Mouse (Mus musculus) stomach, embryonic 15.5 days (tissue): ENCODE results near the gene Acss2. TPM values are rescaled to one million over a fixed set of nuclear protein-coding genes. Genes with fewer than 3 reads are reported as not detected.
"Not testable (repeated sequence)": the region's sequence is repeated elsewhere in the genome, so short reads cannot be mapped to it uniquely, and the experiment has no call there.

Experiments used
- ATAC-seq: fragments of 200-750 bp; cut with Nextera tagmentation; 2 replicates; pipeline ENCODE4 v1.8.0; 2017; ENCODE audit warnings: low read depth, moderate number of reproducible peaks, moderate TSS enrichment; ENCODE audit not compliant: insufficient read depth, low FRiP score
- H3K27ac ChIP-seq: fragments of 300-500 bp; sonication (generic); 2 replicates; pipeline ENCODE4 v1.5.1; 2015; ENCODE audit warnings: mild to moderate bottlenecking, inconsistent platforms
- H3K27me3 ChIP-seq: fragments of 300-500 bp; sonication (generic); replicated peaks from 2 replicates; pipeline ENCODE4 v1.6.1; 2015; ENCODE audit warnings: inconsistent platforms
- H3K36me3 ChIP-seq: fragments of 300-500 bp; sonication (generic); 2 replicates; pipeline ENCODE4 v1.6.1; 2015; ENCODE audit warnings: inconsistent platforms
- H3K4me1 ChIP-seq: fragments of 300-500 bp; sonication (generic); 2 replicates; pipeline ENCODE4 v1.6.1; 2015; ENCODE audit warnings: inconsistent platforms
- H3K4me2 ChIP-seq: fragments of 300-500 bp; sonication (generic); 2 replicates; pipeline ENCODE4 v1.6.1; 2015; ENCODE audit warnings: mild to moderate bottlenecking, inconsistent platforms
- H3K4me3 ChIP-seq: fragments of 300-500 bp; sonication (generic); replicated peaks from 2 replicates; pipeline ENCODE4 v1.5.1; 2015; ENCODE audit warnings: inconsistent platforms
- H3K9ac ChIP-seq: fragments of 300-500 bp; sonication (generic); 2 replicates; pipeline ENCODE4 v1.6.1; 2015; ENCODE audit warnings: inconsistent platforms
- H3K9me3 ChIP-seq: fragments of 300-500 bp; sonication (generic); 2 replicates; pipeline ENCODE4 v1.6.1; 2016; ENCODE audit warnings: inconsistent platforms
- WGBS: fragments of 180-500 bp; shearing (Covaris S2); methylation state at CpG from one replicate; pipeline ENCODE4 v1.1.7; 2015; 5-methylcytosine and 5-hydroxymethylcytosine counted together
- polyA plus RNA-seq: library from polyadenylated mRNA; unstranded; fragments of >200 nt; fragmentation: Nextera tagmentation; extraction: Ambion mirVana; gene quantifications from 2 replicates; pipeline ENCODE4 v1.2.1, GENCODE M21; 2015

The Acss2 gene
- polyA plus RNA-seq, 1 experiment from 2014 or later = 14.0 TPM

GRCm38 (mm10) chr2:155603707-155604106, 86.0 kb downstream of the Acss2 start:
- H3K9ac ChIP-seq = no peak overlapping the region
- H3K27ac ChIP-seq = no peak overlapping the region
- H3K4me2 ChIP-seq = no peak overlapping the region
- ATAC-seq = peak; percentile 31; the same call in 1 of the 2 replicates
- WGBS = 60% methylated on average over 3 of the region's 3 CpGs
- H3K4me1 ChIP-seq = no peaks in the 10 kb centered on the region
- H3K9me3 ChIP-seq = no peaks in the 10 kb centered on the region
- H3K27me3 ChIP-seq = no peaks in the 10 kb centered on the region
- H3K36me3 ChIP-seq = no peaks in the 10 kb centered on the region
- H3K4me3 ChIP-seq = no peak overlapping the region

GRCm38 (mm10) chr2:155604560-155605235, 87.0 kb downstream of the Acss2 start:
- Histone ChIP-seq H3K27ac (no peak overlapping the region), H3K4me2 (peak overlapping the region; percentile 10; the same call in 1 of the 2 replicates), H3K9ac (no peak overlapping the region), H3K27me3 (no peaks in the 10 kb centered on the region), H3K4me1 (no peaks in the 10 kb centered on the region), H3K9me3 (no peaks in the 10 kb centered on the region), H3K4me3 (no peak overlapping the region), H3K36me3 (no peaks in the 10 kb centered on the region)
- peak; percentile 91 for ATAC-seq
- 31% methylated on average over 10 of the region's 10 CpGs for WGBS

GRCm38 (mm10) chr2:155605236-155605589, 87.5 kb downstream of the Acss2 start:
- H3K4me3 ChIP-seq, H3K36me3 ChIP-seq, H3K27ac ChIP-seq, H3K4me1 ChIP-seq, H3K9ac ChIP-seq, H3K27me3 ChIP-seq, H3K9me3 ChIP-seq: not testable (repeated sequence)
- peak overlapping the region; percentile 10; the same call in 1 of the 2 replicates for H3K4me2 ChIP-seq
- 67% methylated on average over 4 of the region's 4 CpGs for WGBS
- ATAC-seq = peak; percentile 44; the same call in 1 of the 2 replicates

- Histone ChIP-seq H3K4me3 (no peak overlapping the region), H3K36me3 (no peaks in the 10 kb centered on the region), H3K27ac (no peak overlapping the region), H3K4me1 (no peaks in the 10 kb centered on the region), H3K9me3 (no peaks in the 10 kb centered on the region), H3K27me3 (no peaks in the 10 kb centered on the region), H3K4me2 (no peak overlapping the region), H3K9ac (no peak overlapping the region)
- 70% methylated on average over 4 of the region's 4 CpGs for WGBS
- ATAC-seq = no peak
These were observed 88.6 kb downstream of the Acss2 start for GRCm38 (mm10) chr2:155606360-155606759.

GRCm38 (mm10) chr2:155610978-155611377, 93.2 kb downstream of the Acss2 start, which contains the start of gene Myh7b:
Gene Myh7b, plus strand, starts transcription at chr2:155611212.
- H3K4me1 ChIP-seq = 0 out of 2 replicates have a peak, but pooled peaks cover 6% of the 10 kb centered on the region
- H3K36me3 ChIP-seq = no peaks in the 10 kb centered on the region
- no peak within 1 kb of the TSS for H3K4me2 ChIP-seq
- no peak within 1 kb of the TSS for H3K27ac ChIP-seq
- ATAC-seq = no peak
- H3K4me3 ChIP-seq = no peak within 1 kb of the TSS
- H3K9ac ChIP-seq = no peak within 1 kb of the TSS
- 43% methylated on average over 4 of the region's 4 CpGs for WGBS
- H3K27me3 ChIP-seq = 0 out of 2 replicates have a peak, but pooled peaks cover 3% of the 10 kb centered on the region
- H3K9me3 ChIP-seq = no peaks in the 10 kb centered on the region

GRCm38 (mm10) chr2:155611834-155612550, 94.2 kb downstream of the Acss2 start:
- Histone ChIP-seq H3K4me2 (no peak overlapping the region), H3K9me3 (no peaks in the 10 kb centered on the region), H3K9ac (no peak overlapping the region), H3K4me3 (no peak overlapping the region), H3K4me1 (0 out of 2 replicates have a peak, but pooled peaks cover 6% of the 10 kb centered on the region), H3K36me3 (no peaks in the 10 kb centered on the region), H3K27me3 (0 out of 2 replicates have a peak, but pooled peaks cover 3% of the 10 kb centered on the region), H3K27ac (no peak overlapping the region)
- 81% methylated on average over 9 of the region's 9 CpGs for WGBS
- no peak for ATAC-seq

- Histone ChIP-seq H3K36me3 (no peaks in the 10 kb centered on the region), H3K4me2 (peak overlapping the region; percentile 57), H3K27me3 (0 out of 2 replicates have a peak, but pooled peaks cover 3% of the 10 kb centered on the region), H3K4me1 (0 out of 2 replicates have a peak, but pooled peaks cover 6% of the 10 kb centered on the region), H3K9ac (no peak overlapping the region), H3K4me3 (peak overlapping the region; percentile 36), H3K27ac (no peak overlapping the region), H3K9me3 (no peaks in the 10 kb centered on the region)
- 5% methylated on average over 20 of the region's 20 CpGs for WGBS
- peak; percentile 93 for ATAC-seq
These were observed 95.6 kb downstream of the Acss2 start for GRCm38 (mm10) chr2:155613326-155613755.

- peak; percentile 59; the same call in 1 of the 2 replicates for ATAC-seq
These were observed 96.2 kb downstream of the Acss2 start for GRCm38 (mm10) chr2:155613953-155614352.

GRCm38 (mm10) chr2:155616971-155617370, 99.2 kb downstream of the Acss2 start:
- no peaks in the 10 kb centered on the region for H3K36me3 ChIP-seq
- 0 out of 2 replicates have a peak, but pooled peaks cover 6% of the 10 kb centered on the region for H3K4me1 ChIP-seq
- no peaks in the 10 kb centered on the region for H3K9me3 ChIP-seq
- no peak for ATAC-seq
- H3K9ac ChIP-seq = no peak overlapping the region
- WGBS = 48% methylated on average over 6 of the region's 6 CpGs
- 0 out of 2 replicates have a peak, but pooled peaks cover 6% of the 10 kb centered on the region for H3K27me3 ChIP-seq
- no peak overlapping the region for H3K4me3 ChIP-seq
- no peak overlapping the region for H3K4me2 ChIP-seq
- no peak overlapping the region for H3K27ac ChIP-seq

More at GRCm38 (mm10) chr2:155613953-155614352, 96.2 kb downstream of the Acss2 start:
- H3K4me2 ChIP-seq = peak overlapping the region; percentile 57
- H3K9me3 ChIP-seq = no peaks in the 10 kb centered on the region
- no peak overlapping the region for H3K9ac ChIP-seq
- H3K36me3 ChIP-seq = no peaks in the 10 kb centered on the region
- WGBS = 56% methylated on average over 8 of the region's 8 CpGs
- no peak overlapping the region for H3K4me3 ChIP-seq
- H3K27ac ChIP-seq = no peak overlapping the region
- 0 out of 2 replicates have a peak, but pooled peaks cover 6% of the 10 kb centered on the region for H3K4me1 ChIP-seq
- H3K27me3 ChIP-seq = 0 out of 2 replicates have a peak, but pooled peaks cover 3% of the 10 kb centered on the region

- H3K9ac ChIP-seq = no peak overlapping the region
- no peak overlapping the region for H3K27ac ChIP-seq
- no peak overlapping the region for H3K4me2 ChIP-seq
- H3K4me3 ChIP-seq = no peak overlapping the region
- 0 out of 2 replicates have a peak, but pooled peaks cover 8% of the 10 kb centered on the region for H3K27me3 ChIP-seq
- ATAC-seq = peak; percentile 62; the same call in 1 of the 2 replicates
- H3K36me3 ChIP-seq = no peaks in the 10 kb centered on the region
- no peaks in the 10 kb centered on the region for H3K4me1 ChIP-seq
- 16% methylated on average over 8 of the region's 8 CpGs for WGBS
- H3K9me3 ChIP-seq = no peaks in the 10 kb centered on the region
These were observed 102.1 kb downstream of the Acss2 start for GRCm38 (mm10) chr2:155619817-155620216.

GRCm38 (mm10) chr2:155622606-155623005, 104.9 kb downstream of the Acss2 start:
- WGBS = 30% methylated on average over 11 of the region's 11 CpGs
- H3K9ac ChIP-seq = no peak overlapping the region
- ATAC-seq = no peak
- H3K9me3 ChIP-seq = no peaks in the 10 kb centered on the region
- H3K4me1 ChIP-seq = no peaks in the 10 kb centered on the region
- H3K4me2 ChIP-seq = no peak overlapping the region
- H3K27me3 ChIP-seq = peaks cover 17% of the 10 kb centered on the region; the same call in 1 of the 2 replicates
- H3K4me3 ChIP-seq = no peak overlapping the region
- H3K27ac ChIP-seq = no peak overlapping the region
- H3K36me3 ChIP-seq = no peaks in the 10 kb centered on the region

- Histone ChIP-seq H3K9ac (no peak overlapping the region), H3K27ac (no peak overlapping the region), H3K4me2 (no peak overlapping the region), H3K36me3 (no peaks in the 10 kb centered on the region), H3K27me3 (peaks cover 22% of the 10 kb centered on the region; the same call in 1 of the 2 replicates), H3K4me3 (no peak overlapping the region), H3K4me1 (peaks cover 2% of the 10 kb centered on the region; the same call in 1 of the 2 replicates), H3K9me3 (no peaks in the 10 kb centered on the region)
- WGBS = 75% methylated on average over 6 of the region's 6 CpGs
- ATAC-seq = no peak
These were observed 106.2 kb downstream of the Acss2 start for GRCm38 (mm10) chr2:155623996-155624395.
